Mouse (Mus musculus): ENCODE results near the gene Zkscan8. TPM values are rescaled to one million over a fixed set of nuclear protein-coding genes. Genes with fewer than 3 reads are reported as not detected.
A peak's percentile ranks its signal among the peaks of the same experiment; 100 is the strongest.

The Zkscan8 gene
- polyA plus RNA-seq, 1 experiment from 2014 or later = 7.2 TPM

DNA sequence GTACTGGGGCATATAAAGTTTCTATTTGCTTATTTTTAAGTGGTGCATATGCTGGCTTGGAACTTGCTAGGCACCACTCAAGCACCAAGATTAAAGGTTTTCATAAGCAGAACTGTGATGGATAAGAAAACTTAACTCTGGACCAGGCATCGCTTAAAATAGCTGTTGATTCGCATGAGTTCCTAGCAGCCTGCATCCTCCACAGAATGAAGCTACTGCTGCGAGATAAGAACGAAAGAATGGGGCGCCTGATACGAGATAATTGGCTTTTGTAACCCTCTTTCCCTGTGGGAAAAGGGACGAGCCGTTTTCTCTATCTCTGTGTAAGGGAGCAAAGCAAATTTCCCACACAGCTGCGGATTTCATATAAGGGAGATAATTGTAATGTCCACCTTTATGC lies 61.8 kb downstream of the Zkscan8 start:
- H3K4me3 ChIP-seq (ENCODE audit: control insufficient read depth in 1 of 2, insufficient read depth in 1 of 2, low read depth in 1 of 2, low read length in 2 of 2) = peak overlapping the region in 1 of 2 experiments; percentile 60; a peak in 1 of 4 replicates
- H3K4me2 ChIP-seq (ENCODE audit: low read length) = peak overlapping the region; percentile 97
- H3K27ac ChIP-seq (replicated peaks in 1 of 2; ENCODE audit: control insufficient read depth in 1 of 2, insufficient read depth in 1 of 2, low read depth in 2 of 2, low read length in 2 of 2) = no peak overlapping the region
- no peaks in the 10 kb centered on the region for H3K9me3 ChIP-seq (ENCODE audit: control insufficient read depth, low read length)
- peak overlapping the region; percentile 83; the same call in 1 of the 2 replicates for H3K9ac ChIP-seq (ENCODE audit: low read length)
- WGBS = 5% methylated on average over 9 of the region's 9 CpGs
- no peak for ATAC-seq (ENCODE audit: insufficient number of reproducible peaks, insufficient read depth, low FRiP score, low read depth)
- H3K27me3 ChIP-seq (ENCODE audit: control insufficient read depth, insufficient read depth, low read length) = no peaks in the 10 kb centered on the region; the same call in 1 of the 2 replicates
- H3K4me1 ChIP-seq (ENCODE audit: control insufficient read depth in 2 of 2, insufficient read depth in 2 of 2, low read length in 2 of 2) = peaks cover 0 to 4% of the 10 kb centered on the region in 2 experiments; a peak in 3 of 4 replicates
- H3K36me3 ChIP-seq (ENCODE audit: control insufficient read depth, insufficient read depth, low read length) = no peaks in the 10 kb centered on the region

- Histone ChIP-seq H3K9me3 (ENCODE audit: control insufficient read depth, low read length) (no peaks in the 10 kb centered on the region), H3K27ac (replicated peaks in 1 of 2; ENCODE audit: control insufficient read depth in 1 of 2, insufficient read depth in 1 of 2, low read depth in 2 of 2, low read length in 2 of 2) (peak within 1 kb of the TSS; percentile 2 to 34; a peak in 3 of 4 replicates), H3K4me3 (ENCODE audit: control insufficient read depth in 1 of 2, insufficient read depth in 1 of 2, low read depth in 1 of 2, low read length in 2 of 2) (peak within 1 kb of the TSS; percentile 57 to 60), H3K9ac (ENCODE audit: low read length) (peak within 1 kb of the TSS; percentile 83), H3K4me2 (ENCODE audit: low read length) (peak within 1 kb of the TSS; percentile 97), H3K36me3 (ENCODE audit: control insufficient read depth, insufficient read depth, low read length) (no peaks in the 10 kb centered on the region), H3K4me1 (ENCODE audit: control insufficient read depth in 2 of 2, insufficient read depth in 2 of 2, low read length in 2 of 2) (peaks cover 0 to 4% of the 10 kb centered on the region in 2 experiments; a peak in 3 of 4 replicates), H3K27me3 (ENCODE audit: control insufficient read depth, insufficient read depth, low read length) (no peaks in the 10 kb centered on the region; the same call in 1 of the 2 replicates)
- ATAC-seq (ENCODE audit: insufficient number of reproducible peaks, insufficient read depth, low FRiP score, low read depth) = peak; percentile 97
- under 1% methylated on average over 53 of the region's 54 CpGs for WGBS
Measured at GRCm38 (mm10) chr13:21468061-21469019, 62.6 kb downstream of the Zkscan8 start, which contains the start of gene Nkapl. TSS of gene Nkapl (minus strand) at chr13:21468509.

DNA sequence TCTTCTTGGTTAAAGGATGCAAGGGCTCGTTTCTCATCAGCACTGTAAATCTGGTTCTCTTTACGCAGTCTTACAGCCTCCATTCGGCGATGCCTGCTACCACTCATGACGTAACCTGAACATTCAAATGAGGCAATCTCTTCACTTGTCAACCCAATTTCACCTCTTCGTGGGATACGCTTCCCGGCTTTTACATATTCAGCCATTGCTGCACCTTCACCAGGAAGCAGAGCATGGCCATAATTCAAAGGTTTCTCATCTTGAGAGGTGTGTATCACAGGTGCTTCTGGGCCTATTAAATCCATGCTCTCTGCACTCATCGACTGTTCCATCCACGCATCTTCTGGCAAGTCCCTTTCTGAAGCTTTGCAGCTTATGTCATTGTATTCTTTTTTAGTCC lies 63.6 kb downstream of the Zkscan8 start:
- no peaks in the 10 kb centered on the region; the same call in 1 of the 2 replicates for H3K27me3 ChIP-seq (ENCODE audit: control insufficient read depth, insufficient read depth, low read length)
- 0 out of 2 replicates have a peak, but pooled peaks cover 3% of the 10 kb centered on the region for H3K9me3 ChIP-seq (ENCODE audit: control insufficient read depth, low read length)
- H3K27ac ChIP-seq (replicated peaks in 1 of 2; ENCODE audit: control insufficient read depth in 1 of 2, insufficient read depth in 1 of 2, low read depth in 2 of 2, low read length in 2 of 2) = no peak overlapping the region
- no peaks in the 10 kb centered on the region for H3K36me3 ChIP-seq (ENCODE audit: control insufficient read depth, insufficient read depth, low read length)
- WGBS = 86% methylated on average over 10 of the region's 10 CpGs
- H3K4me2 ChIP-seq (ENCODE audit: low read length) = no peak overlapping the region
- H3K4me3 ChIP-seq (ENCODE audit: control insufficient read depth in 1 of 2, insufficient read depth in 1 of 2, low read depth in 1 of 2, low read length in 2 of 2) = 0 out of 4 replicates have a peak overlapping the region, but pooled peaks of 1 of the 2 experiments have one; percentile 60
- peaks cover 0 to 4% of the 10 kb centered on the region in 2 experiments; a peak in 3 of 4 replicates for H3K4me1 ChIP-seq (ENCODE audit: control insufficient read depth in 2 of 2, insufficient read depth in 2 of 2, low read length in 2 of 2)
- no peak overlapping the region for H3K9ac ChIP-seq (ENCODE audit: low read length)
- no peak for ATAC-seq (ENCODE audit: insufficient number of reproducible peaks, insufficient read depth, low FRiP score, low read depth)

Other genes starting within 250 kb of the Zkscan8 start
- not detected in 2 replicates for gene Gpx5, start 238.4 kb downstream of the Zkscan8 start, polyA plus RNA-seq (2014; fragmentation: Nextera tagmentation; extraction: Ambion mirVana)
- not detected in 2 replicates for gene Gpx6, start 219.0 kb downstream of the Zkscan8 start, polyA plus RNA-seq (2014; fragmentation: Nextera tagmentation; extraction: Ambion mirVana)
- not detected in 2 replicates for gene Olfr1367, start 184.2 kb downstream of the Zkscan8 start, polyA plus RNA-seq (2014; fragmentation: Nextera tagmentation; extraction: Ambion mirVana)
- gene Zscan12, start 168.3 kb downstream of the Zkscan8 start, polyA plus RNA-seq (2014; fragmentation: Nextera tagmentation; extraction: Ambion mirVana) = 6.9 and 8.1 TPM in 2 replicates
- gene Zkscan3, start 128.4 kb downstream of the Zkscan8 start, polyA plus RNA-seq (2014; fragmentation: Nextera tagmentation; extraction: Ambion mirVana) = 67.1 and 67.3 TPM in 2 replicates
- 2.4 and 3.6 TPM in 2 replicates for gene Pgbd1, start 90.1 kb downstream of the Zkscan8 start, polyA plus RNA-seq (2014; fragmentation: Nextera tagmentation; extraction: Ambion mirVana)
- gene Zscan26, start 77.4 kb downstream of the Zkscan8 start, polyA plus RNA-seq (2014; fragmentation: Nextera tagmentation; extraction: Ambion mirVana) = 28.1 and 29.9 TPM in 2 replicates
- 2.0 and 2.1 TPM in 2 replicates for gene Nkapl, start 62.6 kb downstream of the Zkscan8 start, polyA plus RNA-seq (2014; fragmentation: Nextera tagmentation; extraction: Ambion mirVana)
- gene Zkscan4, start 52.2 kb downstream of the Zkscan8 start, polyA plus RNA-seq (2014; fragmentation: Nextera tagmentation; extraction: Ambion mirVana) = 1.7 and 1.9 TPM in 2 replicates
- gene Gm10065, start 51.7 kb downstream of the Zkscan8 start, polyA plus RNA-seq (2014; fragmentation: Nextera tagmentation; extraction: Ambion mirVana) = not detected in 2 replicates
- gene AK157302, start 35.9 kb downstream of the Zkscan8 start, polyA plus RNA-seq (2014; fragmentation: Nextera tagmentation; extraction: Ambion mirVana) = 0.57 and 0.61 TPM in 2 replicates
- 15.0 and 17.5 TPM in 2 replicates for gene Gm11273, start 29.7 kb downstream of the Zkscan8 start, polyA plus RNA-seq (2014; fragmentation: Nextera tagmentation; extraction: Ambion mirVana)
- gene Olfr1366, start 11.7 kb upstream of the Zkscan8 start, polyA plus RNA-seq (2014; fragmentation: Nextera tagmentation; extraction: Ambion mirVana) = 0.07 and 0.11 TPM in 2 replicates
- not detected in 2 replicates for gene Olfr1535, start 28.8 kb upstream of the Zkscan8 start, polyA plus RNA-seq (2014; fragmentation: Nextera tagmentation; extraction: Ambion mirVana)
- not detected in 2 replicates for gene Olfr1364, start 50.6 kb upstream of the Zkscan8 start, polyA plus RNA-seq (2014; fragmentation: Nextera tagmentation; extraction: Ambion mirVana)
- gene Olfr1362, start 82.9 kb upstream of the Zkscan8 start, polyA plus RNA-seq (2014; fragmentation: Nextera tagmentation; extraction: Ambion mirVana) = not detected in 2 replicates
- not detected in 2 replicates for gene Olfr11, start 111.4 kb upstream of the Zkscan8 start, polyA plus RNA-seq (2014; fragmentation: Nextera tagmentation; extraction: Ambion mirVana)
- not detected in 2 replicates for gene Olfr1361, start 132.3 kb upstream of the Zkscan8 start, polyA plus RNA-seq (2014; fragmentation: Nextera tagmentation; extraction: Ambion mirVana)
- not detected in 2 replicates for gene Olfr1360, start 146.3 kb upstream of the Zkscan8 start, polyA plus RNA-seq (2014; fragmentation: Nextera tagmentation; extraction: Ambion mirVana)
- not detected in 2 replicates for gene Olfr1359, start 167.0 kb upstream of the Zkscan8 start, polyA plus RNA-seq (2014; fragmentation: Nextera tagmentation; extraction: Ambion mirVana)
- gene Hist1h2bl, start 185.0 kb upstream of the Zkscan8 start, polyA plus RNA-seq (2014; fragmentation: Nextera tagmentation; extraction: Ambion mirVana) = 1.2 and 1.4 TPM in 2 replicates
- gene Hist1h2ai, start 185.3 kb upstream of the Zkscan8 start, polyA plus RNA-seq (2014; fragmentation: Nextera tagmentation; extraction: Ambion mirVana) = 12.2 and 15.1 TPM in 2 replicates
- gene Hist1h3h, start 186.5 kb upstream of the Zkscan8 start, polyA plus RNA-seq (2014; fragmentation: Nextera tagmentation; extraction: Ambion mirVana) = 2.4 and 4.4 TPM in 2 replicates
- 1.00 TPM in 2 replicates for gene Hist1h2bm, start 190.9 kb upstream of the Zkscan8 start, polyA plus RNA-seq (2014; fragmentation: Nextera tagmentation; extraction: Ambion mirVana)
- gene Hist1h4j, start 203.9 kb upstream of the Zkscan8 start, polyA plus RNA-seq (2014; fragmentation: Nextera tagmentation; extraction: Ambion mirVana) = 0.50 and 0.58 TPM in 2 replicates
- gene Hist1h4k, start 219.4 kb upstream of the Zkscan8 start, polyA plus RNA-seq (2014; fragmentation: Nextera tagmentation; extraction: Ambion mirVana) = 0.94 and 4.1 TPM in 2 replicates
- gene Hist1h2ak, start 222.7 kb upstream of the Zkscan8 start, polyA plus RNA-seq (2014; fragmentation: Nextera tagmentation; extraction: Ambion mirVana) = 4.3 and 8.0 TPM in 2 replicates
- gene Hist1h2bn, start 223.0 kb upstream of the Zkscan8 start, polyA plus RNA-seq (2014; fragmentation: Nextera tagmentation; extraction: Ambion mirVana) = 2.2 and 2.7 TPM in 2 replicates
- 5.3 and 7.2 TPM in 2 replicates for gene Hist1h1b, start 249.5 kb upstream of the Zkscan8 start, polyA plus RNA-seq (2014; fragmentation: Nextera tagmentation; extraction: Ambion mirVana)